Mouse (Mus musculus): ENCODE results near the gene Stk32c.

- TF ChIP-seq POLR2A (IDR thresholded peaks at IDR 0.05; ENCODE audit: borderline replicate concordance, insufficient read depth, low read length) (no peak), CTCF (IDR thresholded peaks at IDR 0.05; ENCODE audit: borderline replicate concordance, insufficient read depth, low read depth, low read length) (no peak)
These were observed 120.0 kb downstream of the Stk32c start for GRCm38 (mm10) chr7:139093124-139093523.
